Mouse (Mus musculus) layer of hippocampus, adult 8-10 months (tissue): ENCODE data around the gene Eomes. TPM values are rescaled to one million over a fixed set of nuclear protein-coding genes. Genes with fewer than 3 reads are reported as not detected.

Experiments
- DNase-seq, 2 experiments: peaks; one replicate each; pipeline ENCODE4 v3.0.0; 2022; ENCODE audit warnings: low spot score in 2 of 2
- total RNA-seq, 4 experiments: library from RNA; stranded (reverse); gene quantifications; 2 replicates each; pipeline ENCODE4 v1.2.4; 2022

The Eomes gene
- under 1 TPM in 2 of 4 experiments, not detected in 2; 0.12 to 0.20 TPM for total RNA-seq

GRCm38 (mm10) chr9:118477961-118478360 is at the start of gene Eomes:
Gene Eomes (plus strand): TSS chr9:118478212.
- no peak for DNase-seq

- DNase-seq = no peak
These were observed 33.2 kb upstream of the Eomes start for GRCm38 (mm10) chr9:118444809-118445208.

GRCm38 (mm10) chr9:118449336-118449735 is 28.7 kb upstream of the Eomes start:
- no peak for DNase-seq

GRCm38 (mm10) chr9:118453427-118453826 is 24.6 kb upstream of the Eomes start:
- no peak for DNase-seq

GRCm38 (mm10) chr9:118455188-118455845 is 22.7 kb upstream of the Eomes start:
- DNase-seq = peak; percentile 29 to 36

- no peak for DNase-seq
These were observed 21.6 kb upstream of the Eomes start for GRCm38 (mm10) chr9:118456405-118456804.

GRCm38 (mm10) chr9:118458039-118458438 is 20.0 kb upstream of the Eomes start:
- no peak for DNase-seq

GRCm38 (mm10) chr9:118464031-118464430 is 14.0 kb upstream of the Eomes start:
- DNase-seq = no peak

- no peak for DNase-seq
These were observed 9.7 kb upstream of the Eomes start for GRCm38 (mm10) chr9:118468301-118468700.

- DNase-seq = no peak
These were observed 8.7 kb upstream of the Eomes start for GRCm38 (mm10) chr9:118469272-118469671.

- DNase-seq = no peak
These were observed 6.7 kb upstream of the Eomes start for GRCm38 (mm10) chr9:118471296-118471695.

- DNase-seq = no peak
These were observed 1.7 kb upstream of the Eomes start for GRCm38 (mm10) chr9:118476211-118476765.

GRCm38 (mm10) chr9:118476766-118477271 is 1.2 kb upstream of the Eomes start:
- peak in 1 of 2 experiments; percentile 7 for DNase-seq

GRCm38 (mm10) chr9:118477281-118477931 is 606 bp upstream of the Eomes start:
- no peak for DNase-seq

- DNase-seq = no peak
These were observed 436 bp downstream of the Eomes start for GRCm38 (mm10) chr9:118478458-118478838.

GRCm38 (mm10) chr9:118478839-118479507 is 961 bp downstream of the Eomes start:
- DNase-seq = no peak

- no peak for DNase-seq
These were observed 1.7 kb downstream of the Eomes start for GRCm38 (mm10) chr9:118479508-118480291.

- DNase-seq = no peak
These were observed 2.3 kb downstream of the Eomes start for GRCm38 (mm10) chr9:118480292-118480690.

GRCm38 (mm10) chr9:118482210-118482609 is 4.2 kb downstream of the Eomes start:
- DNase-seq = no peak

GRCm38 (mm10) chr9:118486361-118487095 is 8.5 kb downstream of the Eomes start:
- no peak for DNase-seq

- no peak for DNase-seq
These were observed 9.0 kb downstream of the Eomes start for GRCm38 (mm10) chr9:118487096-118487395.
